Mouse (Mus musculus) Patski (cell line): Measurements from ENCODE around the gene Cnksr3. TPM values are rescaled to one million over a fixed set of nuclear protein-coding genes. Genes with fewer than 3 reads are reported as not detected.

Experiments used
- ATAC-seq: fragments of 100-300 bp; one replicate; pipeline ENCODE4 v1.8.0; 2021
- CTCF ChIA-PET: fragments of 350-600 bp; sonication (Branson Sonifier 250); formaldehyde crosslinking; loops from one replicate; lab custom pipeline; 2022; ENCODE audit warnings: inconsistent platforms; lab: Charles Lee
- POLR2A ChIA-PET: fragments of 350-600 bp; sonication (Branson Sonifier 250); formaldehyde crosslinking; loops from one replicate; lab custom pipeline; 2022; ENCODE audit warnings: antibody characterized with exemption, inconsistent platforms; lab: Charles Lee
- DNase-seq: peaks from one replicate; pipeline ENCODE4 v3.0.0-alpha.2; 2011; ENCODE audit warnings: low read depth, low spot score
- H3K27me3 ChIP-seq: fragments of 371-371 bp; one replicate; pipeline ENCODE4 v1.5.1; 2021
- CTCF ChIP-seq: fragments of 100-300 bp; IDR thresholded peaks from one replicate; pipeline ENCODE4 v1.5.1; 2021
- in situ Hi-C: fragments of 300-500 bp; cut with MboI; formaldehyde crosslinking; loops from 3 replicates; pipeline ENCODE4 v1.11.1; 2018; ENCODE audit warnings: low pct_unique_long_range_greater_than_20kb, mixed read lengths
- polyA plus RNA-seq: library from polyadenylated mRNA; unstranded; gene quantifications from one replicate; pipeline ENCODE4 v1.2.3, GENCODE M21; 2021

Gene Cnksr3
- polyA plus RNA-seq, 1 experiment from 2014 or later, result 88.3 TPM

DNA sequence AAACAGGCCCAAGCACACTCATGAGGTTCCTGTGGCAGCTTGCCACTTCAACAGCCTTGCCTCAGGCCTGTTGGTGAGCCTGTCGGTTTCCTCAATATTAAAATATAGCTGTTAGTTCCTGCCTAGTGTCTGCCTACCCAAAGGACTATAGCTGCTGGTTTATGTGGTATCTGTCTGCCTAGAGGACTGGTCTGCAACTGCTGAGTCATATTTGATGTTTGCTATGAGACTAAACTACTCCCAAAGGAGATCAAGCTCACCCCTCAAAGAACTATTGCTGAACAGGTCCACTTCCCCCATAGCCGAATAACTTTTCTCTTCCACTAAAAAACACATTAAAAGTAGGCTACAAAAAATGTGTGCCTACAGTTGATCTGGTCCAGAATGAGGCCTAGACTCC lies 137.8 kb downstream of the Cnksr3 start:
- CTCF ChIA-PET, result interaction anchor here (0.6 to 1.1 kb wide), 4 partner anchors 8 to 190 kb away, joined by 3 to 4 read pairs (median 3); no protein-coding TSS in a partner anchor
- in situ Hi-C loops, result loop anchor here (25.0 kb wide), 1 partner anchor 1037 kb away; no protein-coding TSS in a partner anchor
- no peak for TF ChIP-seq CTCF
- POLR2A ChIA-PET, result no interaction called here
- ATAC-seq (no peak), DNase-seq (no peak)
- H3K27me3 ChIP-seq, result no peaks in the 10 kb centered on the region

- POLR2A ChIA-PET, result no interaction called here
Measured at GRCm38 (mm10) chr10:7070924-7071323, 141.1 kb downstream of the Cnksr3 start.

GRCm38 (mm10) chr10:7070100-7070835 lies 141.8 kb downstream of the Cnksr3 start:
- POLR2A ChIA-PET, result interaction anchor here (1.1 kb wide), 1 partner anchor 18 kb away, joined by 3 read pairs; the partner anchor contains the start of gene Ipcef1
- TF ChIP-seq CTCF, result no peak
- CTCF ChIA-PET, result interaction anchor here (0.9 to 1.4 kb wide), 2 partner anchors 16 to 30 kb away, joined by 3 read pairs; no protein-coding TSS in a partner anchor
- DNase-seq (no peak), ATAC-seq (no peak)
- no peaks in the 10 kb centered on the region for H3K27me3 ChIP-seq
- in situ Hi-C loops, result loop anchor here (25.0 kb wide), 1 partner anchor 1033 kb away; no protein-coding TSS in a partner anchor

More at GRCm38 (mm10) chr10:7070924-7071323, 141.1 kb downstream of the Cnksr3 start:
- no peaks in the 10 kb centered on the region for H3K27me3 ChIP-seq
- no peak for DNase-seq
- no peak for TF ChIP-seq CTCF
- in situ Hi-C loops, result loop anchor here (25.0 kb wide), 1 partner anchor 1034 kb away; no protein-coding TSS in a partner anchor
- ATAC-seq, result no peak
- CTCF ChIA-PET, result interaction anchor here (0.9 to 1.4 kb wide), 2 partner anchors 17 to 30 kb away, joined by 3 read pairs; no protein-coding TSS in a partner anchor

DNA sequence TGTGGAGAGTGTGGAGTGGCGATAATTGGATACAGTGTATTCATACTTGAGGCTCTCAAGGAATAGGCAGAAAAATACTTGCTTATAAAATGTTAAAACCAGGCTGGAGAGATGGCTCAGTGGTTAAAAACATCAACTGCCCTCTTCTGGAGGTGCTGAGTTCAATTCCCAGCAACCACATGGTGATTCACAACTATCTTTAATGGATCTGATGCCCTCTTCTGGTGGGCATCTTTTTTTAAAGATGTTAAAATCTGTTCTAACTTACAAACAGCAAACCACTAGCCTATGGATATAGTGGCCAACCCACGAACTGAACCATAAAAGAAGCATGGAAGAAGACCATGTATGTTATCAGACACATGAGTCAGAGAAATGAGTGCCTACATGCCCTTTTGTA lies 142.9 kb downstream of the Cnksr3 start:
- in situ Hi-C loops, result loop anchor here (25.0 kb wide), 1 partner anchor 1032 kb away; no protein-coding TSS in a partner anchor
- DNase-seq (no peak), ATAC-seq (no peak)
- H3K27me3 ChIP-seq, result no peaks in the 10 kb centered on the region
- POLR2A ChIA-PET, result interaction anchor here (1.1 kb wide), 1 partner anchor 17 kb away, joined by 3 read pairs; the partner anchor contains the start of gene Ipcef1
- CTCF ChIA-PET, result no interaction called here
- no peak for TF ChIP-seq CTCF

Other genes starting within 250 kb of the Cnksr3 start
- gene Ipcef1, start 159.8 kb downstream of the Cnksr3 start, polyA plus RNA-seq, result not detected